Mouse (Mus musculus) heart, adult 2 months (tissue): ENCODE measurements around the gene Adamts9. TPM values are rescaled to one million over a fixed set of nuclear protein-coding genes. Genes with fewer than 3 reads are reported as not detected.
A peak's percentile ranks its signal among the peaks of the same experiment; 100 is the strongest.

Source experiments
- DNase-seq, 2 experiments: peaks; one replicate each; pipeline ENCODE4 v3.0.0; 2021
- H3K27ac ChIP-seq: fragments of 200-600 bp; 2 replicates; pipeline ENCODE4 v1.8.1; 2022
- H3K27me3 ChIP-seq: fragments of 200-500 bp; 2 replicates; pipeline ENCODE4 v1.6.1; 2012; ENCODE audit warnings: mild to moderate bottlenecking, low read length, inconsistent platforms, mixed read lengths; ENCODE audit not compliant: control insufficient read depth, insufficient read depth
- H3K36me3 ChIP-seq: fragments of 200-500 bp; 2 replicates; pipeline ENCODE4 v1.6.1; 2012; ENCODE audit warnings: low read length, inconsistent platforms; ENCODE audit not compliant: control insufficient read depth, insufficient read depth
- H3K4me1 ChIP-seq: fragments of 200-500 bp; 2 replicates; pipeline ENCODE4 v1.6.1; 2011; ENCODE audit warnings: low read length; ENCODE audit not compliant: control insufficient read depth, insufficient read depth
- H3K4me3 ChIP-seq: fragments of 200-600 bp; 2 replicates; pipeline ENCODE4 v1.8.1; 2022
- H3K79me2 ChIP-seq: fragments of 200-500 bp; replicated peaks from 2 replicates; pipeline ENCODE4 v1.6.1; 2012; ENCODE audit warnings: mild to moderate bottlenecking, inconsistent platforms, low read length, moderate library complexity, mixed read lengths; ENCODE audit not compliant: control insufficient read depth, insufficient read depth
- H3K9ac ChIP-seq: fragments of 200-500 bp; 2 replicates; pipeline ENCODE4 v1.6.1; 2012; ENCODE audit warnings: low read depth, mild to moderate bottlenecking, control low read depth, inconsistent platforms, low read length, mixed read lengths
- CTCF ChIP-seq: fragments of 200-600 bp; IDR thresholded peaks from 2 replicates; pipeline ENCODE4 v1.8.1; 2022; ENCODE audit warnings: antibody characterized with exemption, mild to moderate bottlenecking, moderate library complexity
- EP300 ChIP-seq: fragments of 200-500 bp; IDR thresholded peaks from 2 replicates; pipeline ENCODE4 v1.6.1; 2011; ENCODE audit warnings: low read depth, low read length, control low read depth; ENCODE audit not compliant: insufficient read depth
- POLR2A ChIP-seq: fragments of 200-500 bp; IDR thresholded peaks from 2 replicates; pipeline ENCODE4 v1.6.1; 2011; ENCODE audit warnings: mild to moderate bottlenecking, low read depth, low read length, control low read depth; ENCODE audit not compliant: insufficient read depth
- WGBS: fragments of 180-500 bp; shearing (Covaris S2); methylation state at CpG from one replicate; pipeline ENCODE4 v1.1.7; 2018; 5-methylcytosine and 5-hydroxymethylcytosine counted together
- intact Hi-C: fragments of 180-260 bp; cut with DNase I; formaldehyde crosslinking; loops from one replicate; pipeline ENCODE4 v1.15.1; 2025
- polyA plus RNA-seq: library from polyadenylated mRNA; depleted of rRNA; stranded (reverse); fragments of >200 nt; gene quantifications from 2 replicates; pipeline ENCODE4 v1.2.3, GENCODE M21; 2012
- total RNA-seq, 2 experiments: library from RNA; stranded (reverse); gene quantifications; 2 replicates each; pipeline ENCODE4 v1.2.3; 2021

Adamts9 gene
- total and polyA plus RNA-seq, 3 experiments: 5.7 to 17.5 (median 9.6) TPM

GRCm38 (mm10) chr6:92904037-92904436 lies 39.3 kb downstream of the Adamts9 start:
- TF ChIP-seq CTCF (no peak), EP300 (no peak), POLR2A (no peak)
- intact Hi-C loops: loop anchor here (2.0 to 10.0 kb wide), 2 partner anchors 27 to 679 kb away; no protein-coding TSS in a partner anchor

GRCm38 (mm10) chr6:92891535-92891934 lies 51.8 kb downstream of the Adamts9 start:
- Histone ChIP-seq H3K9ac (no peak overlapping the region), H3K36me3 (peaks cover 20% of the 10 kb centered on the region), H3K27ac (no peak overlapping the region), H3K4me3 (no peak overlapping the region), H3K27me3 (no peaks in the 10 kb centered on the region), H3K79me2 (no peaks in the 10 kb centered on the region; the same call in none of the 2 replicates), H3K4me1 (no peaks in the 10 kb centered on the region)
- intact Hi-C loops: no loop called here
- 68% methylated on average over 1 of the region's 1 CpGs for WGBS
- DNase-seq: no peak
- no peak for TF ChIP-seq EP300
- no peak for TF ChIP-seq CTCF
- TF ChIP-seq POLR2A: no peak

More at GRCm38 (mm10) chr6:92904037-92904436, 39.3 kb downstream of the Adamts9 start:
- Histone ChIP-seq H3K9ac (no peak overlapping the region), H3K27me3 (no peaks in the 10 kb centered on the region), H3K79me2 (no peaks in the 10 kb centered on the region), H3K4me3 (no peak overlapping the region), H3K36me3 (peaks cover 24% of the 10 kb centered on the region), H3K27ac (no peak overlapping the region), H3K4me1 (peaks cover 8% of the 10 kb centered on the region)
- no peak for DNase-seq
- 56% methylated on average over 1 of the region's 1 CpGs for WGBS

- no peak for DNase-seq
- Histone ChIP-seq H3K4me1 (peaks cover 2% of the 10 kb centered on the region; the same call in 1 of the 2 replicates), H3K36me3 (peaks cover 7% of the 10 kb centered on the region), H3K79me2 (no peaks in the 10 kb centered on the region), H3K9ac (no peak overlapping the region), H3K27me3 (no peaks in the 10 kb centered on the region), H3K27ac (no peak overlapping the region), H3K4me3 (no peak overlapping the region)
- TF ChIP-seq CTCF (no peak), POLR2A (no peak), EP300 (no peak)
- intact Hi-C loops: no loop called here
- 74% methylated on average over 9 of the region's 9 CpGs for WGBS
Observed at GRCm38 (mm10) chr6:92883131-92883900, 60.0 kb downstream of the Adamts9 start.

GRCm38 (mm10) chr6:92882446-92882845 lies 60.8 kb downstream of the Adamts9 start:
- no peak overlapping the region for H3K4me3 ChIP-seq
- 64% methylated on average over 5 of the region's 5 CpGs for WGBS
- no peaks in the 10 kb centered on the region for H3K79me2 ChIP-seq
- no peak for TF ChIP-seq POLR2A
- TF ChIP-seq CTCF: no peak
- TF ChIP-seq EP300: no peak
- intact Hi-C loops: no loop called here
- H3K4me1 ChIP-seq: peaks cover 2% of the 10 kb centered on the region; the same call in 1 of the 2 replicates
- no peaks in the 10 kb centered on the region for H3K27me3 ChIP-seq
- H3K9ac ChIP-seq: no peak overlapping the region
- H3K27ac ChIP-seq: no peak overlapping the region
- H3K36me3 ChIP-seq: peaks cover 8% of the 10 kb centered on the region
- DNase-seq: no peak

GRCm38 (mm10) chr6:92879700-92880265 lies 63.5 kb downstream of the Adamts9 start:
- Histone ChIP-seq H3K27ac (no peak overlapping the region), H3K36me3 (peaks cover 14% of the 10 kb centered on the region), H3K27me3 (no peaks in the 10 kb centered on the region), H3K4me1 (peaks cover 10% of the 10 kb centered on the region), H3K4me3 (no peak overlapping the region), H3K79me2 (no peaks in the 10 kb centered on the region), H3K9ac (no peak overlapping the region)
- TF ChIP-seq POLR2A (no peak), CTCF (no peak), EP300 (no peak)
- intact Hi-C loops: loop anchor here (5.0 kb wide), 2 partner anchors 108 to 188 kb away; no protein-coding TSS in a partner anchor
- WGBS: 92% methylated on average over 14 of the region's 14 CpGs
- DNase-seq: no peak

- H3K4me1 ChIP-seq: peaks cover 13% of the 10 kb centered on the region
- H3K4me3 ChIP-seq: no peak overlapping the region
- peaks cover 21% of the 10 kb centered on the region for H3K36me3 ChIP-seq
- no peaks in the 10 kb centered on the region for H3K27me3 ChIP-seq
- DNase-seq: peak in 1 of 2 experiments; percentile 32
- TF ChIP-seq CTCF (no peak), EP300 (no peak), POLR2A (no peak)
- 65% methylated on average over 5 of the region's 5 CpGs for WGBS
- no peaks in the 10 kb centered on the region for H3K79me2 ChIP-seq
- H3K9ac ChIP-seq: no peak overlapping the region
- intact Hi-C loops: loop anchor here (5.0 kb wide), 2 partner anchors 109 to 189 kb away; no protein-coding TSS in a partner anchor
- H3K27ac ChIP-seq: no peak overlapping the region
Observed at GRCm38 (mm10) chr6:92878771-92879170, 64.5 kb downstream of the Adamts9 start.
